Mouse (Mus musculus) embryonic facial prominence, embryonic 15.5 days (tissue): ENCODE measurements around the gene Spsb4. TPM values are rescaled to one million over a fixed set of nuclear protein-coding genes. Genes with fewer than 3 reads are reported as not detected.

Source experiments
- ATAC-seq: fragments of 200-750 bp; cut with Nextera tagmentation; 2 replicates; pipeline ENCODE4 v1.8.0; 2017; ENCODE audit warnings: low read depth, moderate TSS enrichment; ENCODE audit not compliant: insufficient number of reproducible peaks, low FRiP score, low TSS enrichment
- H3K27ac ChIP-seq: fragments of 300-500 bp; sonication (generic); replicated peaks from 2 replicates; pipeline ENCODE4 v1.5.1; 2015; ENCODE audit warnings: mild to moderate bottlenecking, inconsistent platforms
- H3K27me3 ChIP-seq: fragments of 300-500 bp; sonication (generic); 2 replicates; pipeline ENCODE4 v1.6.1; 2015; ENCODE audit warnings: inconsistent platforms
- H3K36me3 ChIP-seq: fragments of 300-500 bp; sonication (generic); 2 replicates; pipeline ENCODE4 v1.6.1; 2015; ENCODE audit warnings: mild to moderate bottlenecking, inconsistent platforms
- H3K4me1 ChIP-seq: fragments of 300-500 bp; sonication (generic); 2 replicates; pipeline ENCODE4 v1.6.1; 2015; ENCODE audit warnings: inconsistent platforms
- H3K4me2 ChIP-seq: fragments of 300-500 bp; sonication (generic); replicated peaks from 2 replicates; pipeline ENCODE4 v1.6.1; 2015; ENCODE audit warnings: mild to moderate bottlenecking, inconsistent platforms
- H3K4me3 ChIP-seq: fragments of 300-500 bp; sonication (generic); replicated peaks from 2 replicates; pipeline ENCODE4 v1.5.1; 2015; ENCODE audit warnings: mild to moderate bottlenecking, inconsistent platforms
- H3K9ac ChIP-seq: fragments of 300-500 bp; sonication (generic); 2 replicates; pipeline ENCODE4 v1.6.1; 2015; ENCODE audit warnings: inconsistent platforms
- H3K9me3 ChIP-seq: fragments of 300-500 bp; sonication (generic); replicated peaks from 2 replicates; pipeline ENCODE4 v1.6.1; 2016; ENCODE audit warnings: inconsistent platforms
- WGBS: fragments of 180-500 bp; shearing (Covaris S2); methylation state at CpG from one replicate; pipeline ENCODE4 v1.1.7; 2015; 5-methylcytosine and 5-hydroxymethylcytosine counted together
- polyA plus RNA-seq: library from polyadenylated mRNA; unstranded; fragments of >200 nt; fragmentation: Nextera tagmentation; extraction: Ambion mirVana; gene quantifications from 2 replicates; pipeline ENCODE4 v1.2.1, GENCODE M21; 2015

Spsb4 gene
- polyA plus RNA-seq, 1 experiment from 2014 or later = 11.4 TPM

- H3K4me1 ChIP-seq = no peaks in the 10 kb centered on the region
- H3K9ac ChIP-seq = no peak overlapping the region
- no peaks in the 10 kb centered on the region for H3K9me3 ChIP-seq
- no peaks in the 10 kb centered on the region for H3K36me3 ChIP-seq
- no peak overlapping the region for H3K4me2 ChIP-seq
- no peak overlapping the region for H3K27ac ChIP-seq
- no peaks in the 10 kb centered on the region for H3K27me3 ChIP-seq
- 80% methylated on average over 3 of the region's 3 CpGs for WGBS
- ATAC-seq = no peak
- H3K4me3 ChIP-seq = no peak overlapping the region
Observed at GRCm38 (mm10) chr9:97038010-97038409, 19.4 kb upstream of the Spsb4 start.

- no peaks in the 10 kb centered on the region for H3K27me3 ChIP-seq
- 80% methylated on average over 7 of the region's 7 CpGs for WGBS
- no peak overlapping the region for H3K27ac ChIP-seq
- H3K9ac ChIP-seq = no peak overlapping the region
- H3K36me3 ChIP-seq = no peaks in the 10 kb centered on the region
- no peak overlapping the region for H3K4me2 ChIP-seq
- H3K9me3 ChIP-seq = no peaks in the 10 kb centered on the region
- no peak for ATAC-seq
- no peak overlapping the region for H3K4me3 ChIP-seq
- H3K4me1 ChIP-seq = no peaks in the 10 kb centered on the region
Observed at GRCm38 (mm10) chr9:97036656-97037055, 18.0 kb upstream of the Spsb4 start.

GRCm38 (mm10) chr9:97027361-97027760 is 8.7 kb upstream of the Spsb4 start:
- 69% methylated on average over 12 of the region's 12 CpGs for WGBS
- H3K27ac ChIP-seq = no peak overlapping the region
- no peak overlapping the region for H3K9ac ChIP-seq
- no peak overlapping the region for H3K4me2 ChIP-seq
- no peak overlapping the region for H3K4me3 ChIP-seq
- no peaks in the 10 kb centered on the region for H3K4me1 ChIP-seq
- no peaks in the 10 kb centered on the region for H3K9me3 ChIP-seq
- no peaks in the 10 kb centered on the region for H3K27me3 ChIP-seq
- no peak for ATAC-seq
- no peaks in the 10 kb centered on the region for H3K36me3 ChIP-seq

GRCm38 (mm10) chr9:97026006-97026405 is 7.4 kb upstream of the Spsb4 start:
- no peak overlapping the region for H3K9ac ChIP-seq
- no peak for ATAC-seq
- H3K36me3 ChIP-seq = no peaks in the 10 kb centered on the region
- no peak overlapping the region for H3K4me3 ChIP-seq
- H3K4me1 ChIP-seq = no peaks in the 10 kb centered on the region
- WGBS = 90% methylated on average over 4 of the region's 4 CpGs
- no peaks in the 10 kb centered on the region for H3K27me3 ChIP-seq
- no peaks in the 10 kb centered on the region for H3K9me3 ChIP-seq
- H3K4me2 ChIP-seq = no peak overlapping the region
- no peak overlapping the region for H3K27ac ChIP-seq

- Histone ChIP-seq H3K36me3 (no peaks in the 10 kb centered on the region), H3K27ac (no peak overlapping the region), H3K9me3 (no peaks in the 10 kb centered on the region), H3K4me1 (no peaks in the 10 kb centered on the region), H3K4me2 (no peak overlapping the region), H3K27me3 (no peaks in the 10 kb centered on the region; the same call in 1 of the 2 replicates), H3K4me3 (no peak overlapping the region), H3K9ac (no peak overlapping the region)
- no peak for ATAC-seq
- WGBS = 66% methylated on average over 7 of the region's 7 CpGs
Observed at GRCm38 (mm10) chr9:97024451-97024850, 5.8 kb upstream of the Spsb4 start.

- Histone ChIP-seq H3K27me3 (peaks cover 3% of the 10 kb centered on the region; the same call in 1 of the 2 replicates), H3K4me2 (no peak overlapping the region)
- 90% methylated on average over 4 of the region's 4 CpGs for WGBS
Observed at GRCm38 (mm10) chr9:97022948-97023347, 4.3 kb upstream of the Spsb4 start.

GRCm38 (mm10) chr9:97022371-97022770 is 3.7 kb upstream of the Spsb4 start:
- H3K9ac ChIP-seq = no peak overlapping the region
- H3K9me3 ChIP-seq = no peaks in the 10 kb centered on the region
- no peaks in the 10 kb centered on the region for H3K36me3 ChIP-seq
- WGBS = 83% methylated on average over 5 of the region's 5 CpGs
- H3K4me1 ChIP-seq = peaks cover 19% of the 10 kb centered on the region
- no peak for ATAC-seq
- H3K4me2 ChIP-seq = no peak overlapping the region
- peaks cover 8% of the 10 kb centered on the region for H3K27me3 ChIP-seq
- H3K27ac ChIP-seq = no peak overlapping the region
- H3K4me3 ChIP-seq = no peak overlapping the region

More at GRCm38 (mm10) chr9:97022948-97023347, 4.3 kb upstream of the Spsb4 start:
- no peak overlapping the region for H3K4me3 ChIP-seq
- ATAC-seq = no peak
- H3K36me3 ChIP-seq = no peaks in the 10 kb centered on the region
- H3K9ac ChIP-seq = no peak overlapping the region
- no peaks in the 10 kb centered on the region for H3K9me3 ChIP-seq
- peaks cover 14% of the 10 kb centered on the region for H3K4me1 ChIP-seq
- no peak overlapping the region for H3K27ac ChIP-seq

GRCm38 (mm10) chr9:97020152-97020551 is 1.5 kb upstream of the Spsb4 start:
- peaks cover 32% of the 10 kb centered on the region for H3K4me1 ChIP-seq
- WGBS = 82% methylated on average over 8 of the region's 8 CpGs

GRCm38 (mm10) chr9:97019686-97020085 is 1.0 kb upstream of the Spsb4 start:
- no peaks in the 10 kb centered on the region for H3K9me3 ChIP-seq
- H3K4me2 ChIP-seq = no peak overlapping the region
- no peak overlapping the region for H3K4me3 ChIP-seq
- H3K27me3 ChIP-seq = peaks cover 23% of the 10 kb centered on the region
- 76% methylated on average over 2 of the region's 2 CpGs for WGBS
- no peaks in the 10 kb centered on the region for H3K36me3 ChIP-seq
- no peak for ATAC-seq
- H3K9ac ChIP-seq = no peak overlapping the region
- H3K4me1 ChIP-seq = peaks cover 32% of the 10 kb centered on the region
- no peak overlapping the region for H3K27ac ChIP-seq

More at GRCm38 (mm10) chr9:97020152-97020551, 1.5 kb upstream of the Spsb4 start:
- Histone ChIP-seq H3K9me3 (no peaks in the 10 kb centered on the region), H3K27me3 (peaks cover 20% of the 10 kb centered on the region), H3K4me3 (no peak overlapping the region), H3K27ac (no peak overlapping the region), H3K36me3 (no peaks in the 10 kb centered on the region), H3K9ac (no peak overlapping the region), H3K4me2 (no peak overlapping the region)
- ATAC-seq = no peak

GRCm38 (mm10) chr9:97019231-97019630 is 588 bp upstream of the Spsb4 start:
- Histone ChIP-seq H3K4me1 (peaks cover 32% of the 10 kb centered on the region), H3K27ac (no peak overlapping the region), H3K4me3 (peak overlapping the region; percentile 67), H3K9me3 (no peaks in the 10 kb centered on the region), H3K36me3 (no peaks in the 10 kb centered on the region), H3K27me3 (peaks cover 23% of the 10 kb centered on the region), H3K4me2 (peak overlapping the region; percentile 100), H3K9ac (no peak overlapping the region)
- WGBS = 2% methylated on average over 11 of the region's 11 CpGs
- no peak for ATAC-seq

- Histone ChIP-seq H3K4me1 (peaks cover 37% of the 10 kb centered on the region), H3K27me3 (peaks cover 27% of the 10 kb centered on the region), H3K9me3 (no peaks in the 10 kb centered on the region), H3K9ac (peak overlapping the region; percentile 50), H3K36me3 (no peaks in the 10 kb centered on the region), H3K4me2 (peak overlapping the region; percentile 100), H3K27ac (peak overlapping the region; percentile 75), H3K4me3 (peak overlapping the region; percentile 67)
- WGBS = under 1% methylated on average over 62 of the region's 62 CpGs
- peak; percentile 42 for ATAC-seq
Observed at GRCm38 (mm10) chr9:97017811-97018641, 617 bp downstream of the Spsb4 start.
